Mouse (Mus musculus) testis, adult 10 weeks (tissue): Measurements from ENCODE around the gene Amdhd2. TPM values are rescaled to one million over a fixed set of nuclear protein-coding genes. Genes with fewer than 3 reads are reported as not detected.

ENCODE experiments used
- polyA plus RNA-seq: library from polyadenylated mRNA; stranded (reverse); fragments of 350-450 nt; fragmentation: Illumina TruSeq; extraction: RNeasy Lipid Tissue Mini Kit (QIAGEN cat#74804); gene quantifications from one replicate; pipeline ENCODE4 v1.2.3, GENCODE M21; 2014; ENCODE audit warnings: low read depth, low replicate concordance

Gene Amdhd2
- 1.1 TPM for polyA plus RNA-seq

DNA sequence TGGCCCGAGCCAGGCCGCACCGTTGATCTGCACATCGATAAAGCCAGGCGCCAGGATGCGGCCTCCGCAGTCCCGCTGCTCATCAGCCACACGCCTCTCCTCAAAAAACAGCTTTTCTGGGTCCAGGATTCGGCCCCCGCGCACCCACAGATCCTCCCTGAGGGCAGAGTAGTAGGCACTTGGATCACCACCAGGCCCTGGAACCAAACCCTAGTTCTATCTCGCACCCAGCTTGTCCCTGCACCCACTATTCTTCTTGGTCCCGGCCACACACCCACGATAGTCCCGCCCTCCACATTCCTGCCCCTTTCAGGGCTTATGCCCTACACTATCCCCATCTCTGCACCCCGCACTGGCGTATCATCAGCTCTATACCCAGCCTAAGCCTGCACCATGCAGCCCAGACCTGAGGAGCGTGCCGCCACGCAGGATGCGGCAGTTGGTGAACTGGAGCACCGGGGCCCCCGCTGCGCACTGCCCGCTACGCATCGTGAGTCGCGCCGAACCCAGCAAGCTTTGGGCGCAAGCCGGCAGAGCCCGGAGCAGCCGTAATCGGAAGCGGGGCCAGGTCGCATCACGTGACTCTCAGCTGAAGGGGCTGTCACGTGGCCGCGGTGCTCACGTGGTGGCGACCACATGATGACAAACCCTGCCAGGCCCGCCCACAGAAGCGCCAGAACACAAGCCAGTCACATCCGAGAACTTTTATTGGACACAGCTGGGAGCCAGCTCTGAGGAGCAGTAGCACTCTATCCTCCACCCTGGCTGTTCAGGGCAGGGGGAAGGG lies at the start of gene Amdhd2:
TSS of gene Amdhd2 (minus strand) at position 591 of the 787 bp plus-strand sequence.

DNA sequence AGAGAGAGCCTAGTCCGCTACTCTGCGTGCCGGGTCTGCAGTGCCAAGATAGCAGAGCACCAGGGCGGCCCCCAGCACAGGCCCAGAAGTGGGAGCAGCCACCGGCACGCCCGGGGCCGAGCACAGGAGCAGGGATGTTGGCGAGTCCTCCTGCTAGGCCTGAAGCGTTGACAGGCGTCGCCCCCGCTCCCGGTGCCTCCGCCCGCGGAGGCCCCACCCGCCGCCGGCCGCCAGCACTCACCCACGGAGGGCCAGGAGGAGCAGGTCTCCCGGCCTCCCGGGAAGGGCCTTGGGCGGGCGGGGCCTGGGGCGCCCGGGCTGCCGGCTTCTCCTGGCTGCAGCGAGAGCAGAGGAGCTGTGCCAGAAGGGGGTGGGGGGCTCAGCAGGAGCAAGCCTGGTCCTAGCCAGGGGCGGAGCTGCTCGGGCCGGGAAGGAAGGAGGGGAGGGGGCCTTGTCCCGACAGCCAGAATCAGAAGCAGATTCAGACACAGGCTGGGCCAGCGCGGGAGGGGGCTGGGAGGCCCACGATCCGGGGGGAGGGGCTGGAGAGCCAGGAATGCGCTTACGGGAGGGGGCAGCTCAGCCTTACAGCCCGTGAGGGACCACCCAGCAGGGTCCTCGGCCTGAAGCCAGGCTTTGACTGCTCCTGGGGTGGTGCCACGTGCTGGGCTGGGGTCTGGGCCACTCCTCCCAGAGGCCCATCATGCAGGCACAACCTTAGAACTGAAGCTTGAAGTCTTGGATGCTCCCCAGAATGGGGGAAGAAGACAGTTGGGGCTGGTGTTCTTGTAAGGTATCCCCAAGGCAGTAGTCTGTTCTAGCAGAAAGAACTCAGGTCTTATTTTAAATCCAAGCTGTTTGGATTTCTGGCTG lies 45.7 kb upstream of the Amdhd2 start, which contains the start of gene Ntn3:
TSS of gene Ntn3 (minus strand) at position 489 of the 873 bp plus-strand sequence.

DNA sequence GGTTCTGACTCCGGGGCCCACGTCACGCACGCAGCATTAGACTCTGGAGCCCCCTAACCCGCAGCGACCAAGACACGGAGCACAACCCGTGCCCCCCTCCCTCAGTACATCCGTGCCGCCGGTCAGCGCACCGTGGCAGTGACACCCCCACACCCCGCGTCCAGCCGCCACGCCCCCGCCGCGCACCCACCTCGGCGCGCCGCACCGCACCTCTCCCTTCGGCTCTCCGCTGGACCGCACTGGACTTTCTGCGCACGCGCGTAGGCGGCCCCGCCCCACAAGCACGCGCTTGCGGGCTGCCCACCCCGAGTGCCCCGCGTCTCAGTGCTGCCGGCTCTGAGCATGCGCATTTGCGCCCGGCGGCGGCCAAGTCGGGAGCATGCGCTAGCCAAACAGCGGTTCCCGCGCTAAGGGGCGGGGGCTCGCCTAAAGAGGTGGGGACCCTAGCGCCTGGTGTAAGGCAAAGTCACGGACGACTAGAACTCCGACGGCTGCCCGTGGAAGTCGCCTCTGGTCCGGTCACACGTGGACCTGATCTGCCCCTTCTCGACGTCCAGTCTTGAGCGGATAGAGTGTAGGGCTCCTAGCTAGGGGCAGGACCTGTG lies 41.8 kb upstream of the Amdhd2 start, which contains the start of gene Tbc1d24:
TSS of gene Tbc1d24 (minus strand) at position 279 of the 605 bp plus-strand sequence.

DNA sequence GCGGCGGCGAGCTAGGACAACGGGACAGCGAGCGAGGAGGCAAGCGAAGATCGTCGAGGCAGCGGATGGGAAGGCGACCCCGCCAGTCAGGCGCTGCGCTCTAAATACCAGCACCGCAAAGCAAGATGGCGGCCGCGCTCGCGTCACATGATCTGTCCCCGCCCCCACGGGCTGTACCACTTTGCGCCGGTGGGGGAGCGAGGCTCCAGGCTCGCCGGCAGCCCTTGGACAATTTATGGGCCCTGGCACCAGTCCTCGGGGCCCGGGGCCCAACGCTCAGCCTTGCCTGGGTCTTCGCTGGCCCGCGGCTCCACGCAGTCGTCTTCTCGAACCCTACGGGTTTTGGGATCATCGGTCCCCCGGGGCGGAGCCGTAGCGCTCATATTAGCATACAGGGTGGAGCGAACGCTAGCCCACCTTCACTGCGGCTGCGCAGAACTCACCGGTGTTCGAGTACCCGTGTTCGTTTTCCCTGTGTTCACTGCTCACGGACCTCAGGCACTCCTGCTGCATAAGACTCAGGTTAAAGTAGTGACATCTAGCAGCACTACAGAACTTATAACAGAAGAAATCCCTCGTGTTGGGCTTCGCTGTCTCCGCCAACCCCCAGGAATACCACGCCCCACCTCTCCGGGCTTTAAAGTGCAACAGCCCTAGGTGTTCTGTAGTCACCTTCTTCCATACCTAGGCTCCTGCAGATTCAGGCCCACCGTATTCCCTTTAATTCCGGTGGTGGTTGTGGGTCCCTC lies 5.9 kb upstream of the Amdhd2 start, which contains the start of gene Atp6v0c:
TSS of gene Atp6v0c (minus strand) at position 386 of the 749 bp plus-strand sequence.

DNA sequence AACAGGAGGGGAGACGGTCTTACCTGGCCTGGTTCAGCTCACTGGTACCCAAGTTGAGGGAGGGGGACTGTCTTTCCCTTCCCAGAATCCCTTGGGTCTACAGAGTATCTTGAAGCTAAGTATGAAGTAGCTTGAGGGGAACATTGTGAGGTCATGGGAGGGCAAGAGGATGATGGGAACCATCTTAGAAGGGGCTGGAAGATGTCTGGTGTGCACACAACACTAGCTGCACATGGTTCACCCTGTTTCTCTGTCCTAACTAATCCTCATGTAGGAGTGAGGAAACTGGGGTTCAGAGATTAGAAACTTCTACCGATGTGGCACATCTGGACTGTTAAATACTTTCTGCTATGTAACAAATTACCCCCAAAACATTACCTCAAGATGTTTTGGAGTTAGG lies 12.7 kb downstream of the Amdhd2 start, which contains the start of gene Pdpk1:
TSS of gene Pdpk1 (minus strand) at position 101 of the 400 bp plus-strand sequence.

Other genes starting within 250 kb of the Amdhd2 start
- not detected for gene Dcpp3, start 246.3 kb downstream of the Amdhd2 start, polyA plus RNA-seq
- gene Sbp, start 222.1 kb downstream of the Amdhd2 start, polyA plus RNA-seq, result not detected
- gene Sbpl, start 208.5 kb downstream of the Amdhd2 start, polyA plus RNA-seq, result not detected
- not detected for gene Prss30, start 183.2 kb downstream of the Amdhd2 start, polyA plus RNA-seq
- not detected for gene Prss22, start 165.7 kb downstream of the Amdhd2 start, polyA plus RNA-seq
- not detected for gene Prss27, start 125.6 kb downstream of the Amdhd2 start, polyA plus RNA-seq
- gene Kctd5, start 90.3 kb downstream of the Amdhd2 start, polyA plus RNA-seq, result 19.6 TPM
- 282 TPM for gene Pdpk1, start 12.8 kb downstream of the Amdhd2 start, polyA plus RNA-seq
- gene Atp6v0c, start 5.9 kb upstream of the Amdhd2 start, polyA plus RNA-seq, result 19.8 TPM
- gene Tbc1d24, start 41.8 kb upstream of the Amdhd2 start, polyA plus RNA-seq, result 3.0 TPM
- gene Ntn3, start 45.8 kb upstream of the Amdhd2 start, polyA plus RNA-seq, result 0.06 TPM
- gene Tedc2, start 57.1 kb upstream of the Amdhd2 start, polyA plus RNA-seq, result 1.2 TPM
- 5.3 TPM for gene Ccnf, start 87.7 kb upstream of the Amdhd2 start, polyA plus RNA-seq
- gene Abca17, start 187.3 kb upstream of the Amdhd2 start, polyA plus RNA-seq, result 47.2 TPM
- 0.95 TPM for gene Abca3, start 188.2 kb upstream of the Amdhd2 start, polyA plus RNA-seq